Mouse (Mus musculus): ENCODE data around the gene Cxcl12. TPM values are rescaled to one million over a fixed set of nuclear protein-coding genes. Genes with fewer than 3 reads are reported as not detected.

Gene Cxcl12
- polyA plus RNA-seq, 1 experiment = 52.1 TPM

- no peaks in the 10 kb centered on the region for H3K27me3 ChIP-seq (ENCODE audit: control insufficient read depth, insufficient read depth, low read length)
- no peak overlapping the region for H3K4me3 ChIP-seq (ENCODE audit: low read depth, low read length)
- WGBS = 62% methylated on average over 3 of the region's 3 CpGs
- no peak overlapping the region for H3K27ac ChIP-seq (ENCODE audit: insufficient read depth, low read depth, low read length)
- H3K4me1 ChIP-seq (ENCODE audit: control insufficient read depth, insufficient read depth, insufficient read length, low read length) = no peaks in the 10 kb centered on the region
- no peaks in the 10 kb centered on the region for H3K36me3 ChIP-seq (ENCODE audit: control insufficient read depth, insufficient read depth, low read length)
- no peak for TF ChIP-seq POLR2A (IDR thresholded peaks at IDR 0.05; ENCODE audit: low read depth, low read length)
- no peak for TF ChIP-seq CTCF (IDR thresholded peaks at IDR 0.05; ENCODE audit: extremely low read depth, insufficient read length, insufficient replicate concordance, low read depth, low read length)
These were observed 51.0 kb downstream of the Cxcl12 start for GRCm38 (mm10) chr6:117219300-117219680.

- WGBS = 77% methylated on average over 7 of the region's 7 CpGs
- Histone ChIP-seq H3K27ac (ENCODE audit: insufficient read depth, low read depth, low read length) (no peak overlapping the region), H3K4me1 (ENCODE audit: control insufficient read depth, insufficient read depth, insufficient read length, low read length) (no peaks in the 10 kb centered on the region), H3K36me3 (ENCODE audit: control insufficient read depth, insufficient read depth, low read length) (no peaks in the 10 kb centered on the region), H3K27me3 (ENCODE audit: control insufficient read depth, insufficient read depth, low read length) (no peaks in the 10 kb centered on the region), H3K4me3 (ENCODE audit: low read depth, low read length) (no peak overlapping the region)
- no peak for TF ChIP-seq CTCF (IDR thresholded peaks at IDR 0.05; ENCODE audit: extremely low read depth, insufficient read length, insufficient replicate concordance, low read depth, low read length)
- TF ChIP-seq POLR2A (IDR thresholded peaks at IDR 0.05; ENCODE audit: low read depth, low read length) = no peak
These were observed 51.7 kb downstream of the Cxcl12 start for GRCm38 (mm10) chr6:117219911-117220481.

- Histone ChIP-seq H3K4me1 (ENCODE audit: control insufficient read depth, insufficient read depth, insufficient read length, low read length) (no peaks in the 10 kb centered on the region), H3K27me3 (ENCODE audit: control insufficient read depth, insufficient read depth, low read length) (no peaks in the 10 kb centered on the region), H3K4me3 (ENCODE audit: low read depth, low read length) (no peak overlapping the region), H3K36me3 (ENCODE audit: control insufficient read depth, insufficient read depth, low read length) (no peaks in the 10 kb centered on the region), H3K27ac (ENCODE audit: insufficient read depth, low read depth, low read length) (no peak overlapping the region)
- 78% methylated on average over 11 of the region's 11 CpGs for WGBS
- no peak for TF ChIP-seq CTCF (IDR thresholded peaks at IDR 0.05; ENCODE audit: extremely low read depth, insufficient read length, insufficient replicate concordance, low read depth, low read length)
- TF ChIP-seq POLR2A (IDR thresholded peaks at IDR 0.05; ENCODE audit: low read depth, low read length) = no peak
These were observed 52.6 kb downstream of the Cxcl12 start for GRCm38 (mm10) chr6:117220831-117221345.

All from small intestine, adult 2 months (tissue).